Mouse (Mus musculus): Measurements from ENCODE around the gene Snx12.

Snx12 gene

GRCm38 (mm10) chrX:101221834-101222795 is at the start of gene Snx12:
Snx12 (minus strand) TSS chrX:101222563.
- peak; percentile 89 to 94 for DNase-seq

- DNase-seq: no peak
Observed at GRCm38 (mm10) chrX:101268755-101269124, 46.4 kb upstream of the Snx12 start, which contains the start of gene Gm20489. Gm20489 (minus strand) TSS chrX:101269023.

GRCm38 (mm10) chrX:101268025-101268754 is 45.8 kb upstream of the Snx12 start, which contains the start of gene Il2rg:
Il2rg (minus strand) TSS chrX:101268255.
- peak in 1 of 2 experiments; percentile 20 for DNase-seq

- no peak for DNase-seq
Observed at GRCm38 (mm10) chrX:101266631-101267030, 44.3 kb upstream of the Snx12 start.

- no peak for DNase-seq
Observed at GRCm38 (mm10) chrX:101263892-101264291, 41.5 kb upstream of the Snx12 start, which contains the start of gene Gm614. Gm614 (minus strand) TSS chrX:101263992.

- DNase-seq: no peak
Observed at GRCm38 (mm10) chrX:101260441-101261325, 38.3 kb upstream of the Snx12 start.

- DNase-seq: peak; percentile 19 to 25
Observed at GRCm38 (mm10) chrX:101256603-101257002, 34.2 kb upstream of the Snx12 start.

GRCm38 (mm10) chrX:101254740-101255139 is 32.4 kb upstream of the Snx12 start:
- DNase-seq: peak in 1 of 2 experiments; percentile 6

- peak; percentile 89 to 93 for DNase-seq
Observed at GRCm38 (mm10) chrX:101253952-101254729, 31.8 kb upstream of the Snx12 start, which contains the start of gene Foxo4. Foxo4 (plus strand) TSS chrX:101254528.

- no peak for DNase-seq
Observed at GRCm38 (mm10) chrX:101245011-101245410, 22.6 kb upstream of the Snx12 start.

GRCm38 (mm10) chrX:101222796-101223162 is 416 bp upstream of the Snx12 start:
- no peak for DNase-seq

- no peak for DNase-seq
Observed at GRCm38 (mm10) chrX:101189285-101189684, 33.1 kb downstream of the Snx12 start.

- no peak for DNase-seq
Observed at GRCm38 (mm10) chrX:101187647-101188046, 34.7 kb downstream of the Snx12 start.

GRCm38 (mm10) chrX:101173388-101173787 is 49.0 kb downstream of the Snx12 start:
- no peak for DNase-seq

GRCm38 (mm10) chrX:101168425-101168824 is 53.9 kb downstream of the Snx12 start:
- no peak for DNase-seq

GRCm38 (mm10) chrX:101163739-101164138 is 58.6 kb downstream of the Snx12 start:
- DNase-seq: no peak

- no peak for DNase-seq
Observed at GRCm38 (mm10) chrX:101163278-101163677, 59.1 kb downstream of the Snx12 start.

GRCm38 (mm10) chrX:101162532-101162931 is 59.8 kb downstream of the Snx12 start:
- no peak for DNase-seq

GRCm38 (mm10) chrX:101157488-101157887 is 64.9 kb downstream of the Snx12 start:
- DNase-seq: no peak

GRCm38 (mm10) chrX:101156369-101156768 is 66.0 kb downstream of the Snx12 start:
- no peak for DNase-seq

GRCm38 (mm10) chrX:101147506-101147905 is 74.9 kb downstream of the Snx12 start:
- no peak for DNase-seq
